Mouse (Mus musculus) large intestine, adult 2 months (tissue): ENCODE data around the gene Nae1. TPM values are rescaled to one million over a fixed set of nuclear protein-coding genes. Genes with fewer than 3 reads are reported as not detected.

Experiments used
- DNase-seq: peaks from one replicate; pipeline ENCODE4 v3.0.0-alpha.2; 2012; ENCODE audit warnings: low read depth, low spot score
- WGBS: fragments of 180-500 bp; shearing (Covaris S2); methylation state at CpG from one replicate; pipeline ENCODE4 v1.1.7; 2018; 5-methylcytosine and 5-hydroxymethylcytosine counted together
- polyA plus RNA-seq: library from polyadenylated mRNA; depleted of rRNA; stranded (reverse); fragments of >200 nt; gene quantifications from 2 replicates; pipeline ENCODE4 v1.2.3, GENCODE M21; 2012; rRNA removed

The Nae1 gene
- polyA plus RNA-seq, 1 experiment = 10.4 TPM

- no peak for DNase-seq
- WGBS = 3% methylated on average over 9 of the region's 9 CpGs
These were observed 323 bp upstream of the Nae1 start for GRCm38 (mm10) chr8:104534779-104535141.

- 18% methylated on average over 7 of the region's 7 CpGs for WGBS
- DNase-seq = no peak
These were observed 886 bp downstream of the Nae1 start for GRCm38 (mm10) chr8:104533551-104533950.

- DNase-seq = no peak
- 94% methylated on average over 6 of the region's 6 CpGs for WGBS
These were observed 4.8 kb downstream of the Nae1 start for GRCm38 (mm10) chr8:104529671-104530070.

- 78% methylated on average over 5 of the region's 5 CpGs for WGBS
- DNase-seq = no peak
These were observed 16.6 kb downstream of the Nae1 start for GRCm38 (mm10) chr8:104517872-104518271.

- no peak for DNase-seq
- WGBS = 83% methylated on average over 3 of the region's 3 CpGs
These were observed 24.3 kb downstream of the Nae1 start for GRCm38 (mm10) chr8:104510134-104510533.

GRCm38 (mm10) chr8:104509061-104510006 is 25.1 kb downstream of the Nae1 start, which contains the start of gene Terb1:
Gene Terb1, minus strand, starts transcription at chr8:104509910.
- 3% methylated on average over 64 of the region's 64 CpGs for WGBS

GRCm38 (mm10) chr8:104479091-104479490 is 55.3 kb downstream of the Nae1 start:
- no peak for DNase-seq
- WGBS = 67% methylated on average over 1 of the region's 1 CpGs

More at GRCm38 (mm10) chr8:104509061-104510006, 25.1 kb downstream of the Nae1 start, which contains the start of gene Terb1:
- no peak for DNase-seq

- DNase-seq = no peak
- WGBS = 32% methylated on average over 3 of the region's 3 CpGs
These were observed 62.0 kb downstream of the Nae1 start for GRCm38 (mm10) chr8:104472465-104472864.

- DNase-seq = no peak
- WGBS = 66% methylated on average over 2 of the region's 2 CpGs
These were observed 67.0 kb downstream of the Nae1 start for GRCm38 (mm10) chr8:104467463-104467862.

Other genes with a start within 250 kb of the Nae1 start
- gene Cmtm2a, start 241.5 kb downstream of the Nae1 start, polyA plus RNA-seq = not detected in 2 replicates
- not detected in 2 replicates for gene Gm45711, start 224.6 kb downstream of the Nae1 start, polyA plus RNA-seq
- not detected in 2 replicates for gene Cmtm1, start 224.5 kb downstream of the Nae1 start, polyA plus RNA-seq
- not detected in 2 replicates for gene Gm11020, start 213.1 kb downstream of the Nae1 start, polyA plus RNA-seq
- gene Cmtm2b, start 212.4 kb downstream of the Nae1 start, polyA plus RNA-seq = not detected in 2 replicates
- gene Cmtm3, start 195.2 kb downstream of the Nae1 start, polyA plus RNA-seq = 20.9 and 24.8 TPM in 2 replicates
- gene Cmtm4, start 138.8 kb downstream of the Nae1 start, polyA plus RNA-seq = 20.9 and 29.5 TPM in 2 replicates
- 9.9 and 12.2 TPM in 2 replicates for gene Dync1li2, start 91.6 kb downstream of the Nae1 start, polyA plus RNA-seq
- 0.02 and 0.04 TPM in 2 replicates for gene Terb1, start 24.7 kb downstream of the Nae1 start, polyA plus RNA-seq
- gene Car7, start 52 bp upstream of the Nae1 start, polyA plus RNA-seq = 1.4 and 1.9 TPM in 2 replicates
- 3.8 and 7.1 TPM in 2 replicates for gene Pdp2, start 56.8 kb upstream of the Nae1 start, polyA plus RNA-seq
- 0.07 and 0.11 TPM in 2 replicates for gene Cdh16, start 89.8 kb upstream of the Nae1 start, polyA plus RNA-seq
- gene Rrad, start 96.7 kb upstream of the Nae1 start, polyA plus RNA-seq = 3.3 and 3.6 TPM in 2 replicates
- 51.4 and 51.9 TPM in 2 replicates for gene Ciao2b, start 107.3 kb upstream of the Nae1 start, polyA plus RNA-seq
- 86.2 and 136 TPM in 2 replicates for gene Ces2a, start 199.4 kb upstream of the Nae1 start, polyA plus RNA-seq